Mouse (Mus musculus) kidney, adult 2 months (tissue): ENCODE results near the gene Edc3.

Experiments used
- CTCF ChIP-seq: fragments of 200-500 bp; conservative IDR thresholded peaks from 2 replicates; pipeline ENCODE4 v1.5.1; 2011; ENCODE audit warnings: low read depth, mild to moderate bottlenecking, control low read depth, low read length, moderate library complexity, mixed read lengths; ENCODE audit not compliant: insufficient read depth, insufficient read length
- POLR2A ChIP-seq: fragments of 200-500 bp; IDR thresholded peaks from one replicate; pipeline ENCODE4 v1.6.1; 2011; ENCODE audit warnings: low read depth, low read length, control low read depth

- no peak for TF ChIP-seq CTCF
- TF ChIP-seq POLR2A, result no peak
These were observed 20.0 kb downstream of the Edc3 start for GRCm38 (mm10) chr9:57728312-57728711.
